Mouse (Mus musculus) frontal cortex, adult 2 months (tissue): Measurements from ENCODE around the gene 4931400O07Rik. TPM values are rescaled to one million over a fixed set of nuclear protein-coding genes. Genes with fewer than 3 reads are reported as not detected.

Source experiments
- DNase-seq, 2 experiments: peaks; one replicate each; pipeline ENCODE4 v3.0.0; 2022; ENCODE audit warnings: low spot score in 1 of 2; ENCODE audit errors: extremely low spot score in 1 of 2
- polyA plus RNA-seq: library from polyadenylated mRNA; depleted of rRNA; stranded (reverse); fragments of >200 nt; gene quantifications from 2 replicates; pipeline ENCODE4 v1.2.3, GENCODE M21; 2012; rRNA removed

Gene 4931400O07Rik
- not detected in 2 replicates for polyA plus RNA-seq

DNA sequence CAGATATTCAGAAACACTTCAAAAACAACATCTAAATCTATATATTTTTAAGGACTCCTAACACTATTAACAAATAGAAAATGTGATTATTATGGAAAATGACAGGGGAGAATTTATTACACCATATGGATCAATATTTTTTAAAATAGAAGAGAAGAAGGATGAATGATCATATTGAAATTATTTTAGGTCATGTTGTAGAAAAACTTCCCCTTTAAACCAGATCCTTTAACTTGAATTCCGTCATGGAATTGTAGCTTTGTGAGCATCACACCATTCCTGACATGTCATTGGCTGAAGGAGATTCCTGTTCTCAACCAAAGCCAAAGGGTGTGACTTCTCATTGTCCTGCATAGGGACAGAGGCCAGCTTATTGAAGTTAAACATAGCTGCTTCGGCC, at the start of gene 4931400O07Rik:
Gene 4931400O07Rik (plus strand): TSS at position 301 of the 400 bp plus-strand sequence.
- DNase-seq, result no peak

Other genes starting within 250 kb of the 4931400O07Rik start
- 0.13 TPM in 1 of 2 replicates, not detected in the other for gene 4933402E13Rik, start 184.5 kb upstream of the 4931400O07Rik start, polyA plus RNA-seq